Mouse (Mus musculus) yolk sac, embryonic 10.5 days (tissue): ENCODE data around the gene Hspa13.

ENCODE experiments used
- DNase-seq: peaks from one replicate; pipeline ENCODE4 v3.0.0-alpha.2; 2017; ENCODE audit warnings: low spot score

Hspa13 gene

DNA sequence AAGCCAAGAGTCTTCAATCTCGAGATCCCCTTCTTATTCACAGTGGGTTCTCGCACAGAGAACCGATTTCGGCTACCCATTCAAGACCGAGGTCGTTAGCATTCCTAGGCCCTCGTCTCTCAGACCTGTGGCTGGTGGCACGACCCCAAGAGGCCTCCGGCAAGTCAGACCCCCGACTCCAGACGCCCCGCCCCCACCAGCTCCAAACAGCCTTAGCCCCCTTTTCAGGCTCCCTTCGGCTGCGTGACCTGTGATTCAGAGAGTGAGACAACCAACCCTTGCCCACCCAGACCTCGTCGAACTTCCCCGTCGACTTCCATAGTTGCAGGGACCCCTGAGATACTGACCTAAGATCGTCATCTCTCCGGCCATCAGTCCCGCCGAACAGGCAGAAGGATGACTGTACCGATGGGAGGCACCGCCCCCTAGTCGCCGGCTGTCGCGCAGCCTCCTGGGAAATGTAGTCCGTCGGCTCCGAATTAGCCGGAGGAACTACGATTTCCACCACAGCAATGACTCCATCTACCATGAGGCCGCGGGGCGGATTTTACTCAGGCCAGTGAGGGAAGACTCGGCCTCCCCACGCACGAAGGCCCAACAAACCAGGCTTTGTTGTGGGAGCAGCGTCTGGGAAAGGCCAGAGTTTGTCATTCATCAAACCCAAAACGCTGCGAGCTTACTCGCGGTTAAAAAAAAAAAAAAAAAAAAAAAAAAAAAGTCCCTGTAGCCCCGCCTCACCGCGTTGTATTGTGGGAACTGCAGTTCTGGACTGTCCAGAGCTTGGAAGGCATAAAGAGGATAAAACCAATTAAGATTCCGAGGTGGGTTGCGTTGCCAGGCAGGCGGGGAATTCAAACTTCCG is at the start of gene Hspa13:
TSS of gene Hspa13 (minus strand) at position 717 of the 862 bp plus-strand sequence.
- peak; percentile 94 for DNase-seq

DNA sequence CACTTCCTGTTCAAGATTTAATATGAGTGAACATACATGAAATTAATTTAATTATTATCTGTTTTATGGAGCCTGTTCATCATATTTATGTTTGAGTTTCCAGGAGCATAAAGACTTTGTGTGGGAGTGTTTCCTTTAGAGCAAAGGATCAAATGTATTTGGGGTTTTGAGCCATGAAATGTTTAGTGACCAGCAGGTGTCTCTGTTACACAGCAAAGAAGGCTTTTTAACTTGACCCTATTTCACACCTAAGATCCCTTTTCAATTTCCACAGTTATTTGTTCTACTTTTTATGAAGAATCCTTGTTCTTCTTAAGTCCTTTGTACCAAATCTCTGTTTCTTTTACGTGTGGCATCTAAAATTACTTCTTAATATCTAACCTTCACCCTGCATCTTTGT is 12.4 kb upstream of the Hspa13 start:
- DNase-seq: no peak

DNA sequence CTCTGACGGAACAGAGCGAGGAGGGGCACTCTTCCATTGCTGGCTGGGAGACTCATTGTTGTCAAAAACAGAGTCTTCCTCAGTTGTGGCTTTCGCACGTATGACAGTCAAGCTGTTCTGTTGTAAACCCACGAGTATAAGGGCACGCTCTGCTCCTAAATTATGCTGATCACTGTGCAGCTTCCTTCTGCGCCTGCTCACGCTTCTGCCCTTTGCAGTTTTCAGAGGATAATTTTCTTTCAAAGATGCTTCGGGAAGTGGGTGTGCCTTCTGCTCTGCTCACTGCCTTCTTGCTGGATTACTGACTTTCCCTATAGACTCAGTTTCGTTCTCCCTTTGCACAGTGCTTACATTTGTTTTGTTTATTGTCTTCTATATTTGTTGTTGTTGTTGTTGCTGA is 6.3 kb upstream of the Hspa13 start:
- DNase-seq: no peak

DNA sequence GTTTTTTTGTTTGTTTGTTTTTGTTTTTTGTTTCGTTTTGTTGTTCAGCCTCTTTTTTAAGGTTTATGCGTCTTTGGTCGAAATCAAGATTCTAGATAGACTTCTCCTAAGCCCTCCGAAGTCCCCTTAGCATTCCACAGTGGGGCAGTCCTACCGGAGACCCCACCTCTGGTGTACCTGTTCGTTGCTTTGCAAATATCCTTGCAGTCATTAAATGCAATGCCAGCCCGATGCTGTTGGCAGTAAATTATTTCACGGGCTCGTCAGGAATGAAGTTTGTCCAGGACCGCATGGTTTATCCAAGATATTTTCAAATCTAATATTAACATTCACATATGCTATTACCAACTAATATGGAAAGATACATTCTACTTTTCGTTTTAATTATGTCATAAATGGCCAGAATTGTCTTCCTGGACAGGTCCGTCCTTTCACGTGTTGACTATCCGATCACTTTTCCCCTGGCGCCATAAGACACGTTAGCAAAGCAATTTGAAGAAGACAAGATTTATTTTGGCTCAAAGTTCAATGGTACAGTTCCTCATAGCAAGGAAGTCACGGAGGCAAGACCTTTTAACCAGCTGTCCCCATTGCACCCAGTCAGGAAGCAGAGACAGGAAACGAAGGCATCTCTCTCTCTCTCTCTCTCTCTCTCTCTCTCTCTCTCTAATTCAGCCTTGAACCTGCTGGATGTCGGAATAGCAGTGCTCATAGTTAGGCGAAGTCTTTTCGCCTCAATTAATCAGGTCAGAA is 522 bp upstream of the Hspa13 start:
- DNase-seq: peak; percentile 26

DNA sequence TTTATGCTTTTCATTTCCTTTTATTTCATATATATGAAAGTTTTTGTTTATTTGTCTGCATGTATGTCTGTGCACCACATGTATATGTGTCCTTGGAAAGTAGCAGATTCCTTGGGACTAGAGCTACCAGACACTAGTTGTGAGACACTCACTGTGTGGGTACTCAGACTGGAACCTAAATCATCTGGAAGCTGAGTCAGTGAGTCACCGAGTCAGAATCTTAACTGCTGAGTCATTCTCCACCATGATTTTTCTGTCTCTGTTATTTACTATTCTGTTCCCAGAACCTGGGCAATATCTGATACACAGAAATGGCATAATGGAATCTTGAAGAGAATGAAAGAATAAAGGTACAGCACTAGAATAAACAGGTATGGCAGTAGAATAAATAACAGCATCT is 14.0 kb downstream of the Hspa13 start:
- no peak for DNase-seq

DNA sequence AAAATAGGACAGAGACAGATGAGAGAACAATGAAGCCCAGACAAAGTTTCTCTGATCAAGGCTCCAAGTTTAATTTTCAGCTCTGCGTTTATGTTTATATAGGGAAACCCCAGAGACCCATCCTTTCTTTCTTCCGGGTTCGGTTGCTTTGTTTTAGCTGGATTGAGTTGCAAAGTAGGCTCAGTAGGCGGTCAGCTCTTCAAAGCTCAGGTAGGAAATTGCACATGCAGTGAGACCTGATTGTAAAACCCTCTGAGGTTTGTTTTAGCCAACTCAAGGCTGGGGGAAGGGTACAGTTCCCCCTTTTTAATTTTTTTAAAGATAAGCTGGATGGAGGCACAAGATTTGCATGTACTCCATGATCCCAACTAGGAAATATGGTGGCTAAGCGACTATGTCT is 16.8 kb downstream of the Hspa13 start:
- no peak for DNase-seq

DNA sequence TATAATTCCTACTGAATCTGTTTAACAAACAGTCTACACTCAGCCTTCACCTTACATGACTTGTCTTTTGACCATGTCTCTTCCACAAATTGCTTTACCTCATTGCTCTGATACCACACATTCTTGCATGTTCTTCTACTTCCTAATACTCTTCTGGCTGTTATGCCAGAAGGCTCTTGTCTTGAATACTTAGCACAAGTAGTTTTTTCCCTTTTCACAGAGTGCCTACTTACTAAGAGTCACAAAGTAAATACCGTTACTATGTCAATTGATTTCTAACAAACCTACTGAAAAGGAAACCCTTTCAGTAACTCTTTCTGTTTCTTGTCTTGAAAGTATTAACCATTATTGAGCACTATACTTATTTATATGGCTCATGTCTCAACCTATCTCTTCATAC is 18.0 kb downstream of the Hspa13 start:
- no peak for DNase-seq

DNA sequence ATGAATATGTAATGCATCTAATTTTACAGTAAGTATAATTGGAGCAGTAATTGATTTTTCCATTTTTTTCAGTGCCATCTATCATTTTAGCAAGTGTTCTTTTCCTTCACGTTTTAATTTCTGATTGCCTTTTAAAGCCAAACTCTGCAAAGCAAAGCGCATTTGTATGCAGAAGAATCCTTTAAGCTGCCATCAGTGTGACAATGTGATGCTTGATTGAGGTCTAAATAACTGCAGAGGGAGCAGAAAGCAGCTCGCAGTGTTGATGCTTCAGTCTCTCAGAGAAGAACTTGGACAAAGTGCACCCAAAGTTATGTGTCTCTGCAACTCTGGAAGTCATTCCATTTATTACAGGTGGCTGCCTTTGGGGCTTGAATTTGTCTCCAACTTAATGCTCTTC is 22.9 kb downstream of the Hspa13 start:
- DNase-seq: no peak

DNA sequence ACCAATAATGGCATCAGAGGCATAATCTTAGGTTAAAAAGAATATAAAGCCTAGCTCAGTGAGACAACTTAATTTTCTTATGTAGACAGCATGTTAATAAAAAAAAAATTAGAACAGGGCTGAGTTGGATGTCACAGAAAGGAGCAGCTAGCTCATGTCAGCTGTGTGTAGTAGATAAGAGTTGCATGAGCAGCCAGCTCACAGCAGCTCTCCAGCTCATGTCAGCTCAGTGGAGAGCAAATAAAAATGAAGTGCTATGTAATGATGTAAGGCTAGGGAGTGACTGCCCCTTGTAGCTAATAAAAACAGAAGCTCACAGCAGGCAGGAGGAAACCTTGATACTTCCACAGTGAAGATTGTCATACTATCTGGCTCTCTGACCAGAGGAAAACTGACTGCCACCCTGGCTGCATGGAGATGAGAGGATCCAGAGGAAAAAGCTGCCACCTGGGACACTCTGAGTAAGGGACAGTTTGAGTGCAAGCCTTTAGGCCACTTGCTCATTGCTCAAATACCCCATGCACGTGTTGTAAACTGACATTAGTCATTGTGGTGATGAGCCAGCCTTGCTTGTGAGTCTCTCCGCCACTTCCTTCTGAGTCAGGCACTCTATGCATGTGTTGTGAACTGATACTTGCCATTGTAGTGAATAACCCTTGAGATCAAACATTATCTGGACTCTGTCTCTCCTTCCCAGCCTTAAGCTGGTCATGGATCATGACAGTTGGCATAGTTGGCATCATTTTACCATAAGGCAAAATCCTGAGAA is 49.3 kb downstream of the Hspa13 start:
- DNase-seq: no peak

DNA sequence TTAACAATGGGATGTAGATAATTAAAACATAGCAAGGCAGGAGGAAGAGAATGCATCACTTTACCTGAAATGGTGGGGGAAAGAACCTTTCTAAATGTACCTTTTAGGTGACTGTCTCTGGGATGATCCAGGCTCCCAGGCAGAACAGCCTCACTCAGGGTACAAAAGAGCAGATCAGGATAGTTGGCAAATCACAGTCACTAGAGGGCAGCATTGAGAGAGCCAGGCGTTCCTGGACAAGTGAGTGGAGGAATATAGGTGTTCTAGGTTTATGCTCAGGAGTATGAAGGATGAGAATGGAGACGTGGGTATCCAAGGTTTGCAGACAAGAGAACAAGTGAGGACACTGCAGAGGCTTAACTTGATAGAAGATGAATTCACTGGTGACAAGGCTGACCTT is 70.7 kb downstream of the Hspa13 start:
- no peak for DNase-seq
